Mouse (Mus musculus) forebrain, embryonic 15.5 days (tissue): ENCODE measurements at regions not wholly inside any gene's neighbourhood (a gene's known extent, or its start where the extent isn't known, plus 50 kb on each side); places are given as distances from the start of the nearest gene placed in this dataset.

Source experiments
- ATAC-seq: fragments of 200-750 bp; cut with Nextera tagmentation; replicated peaks from 2 replicates; pipeline ENCODE4 v1.8.0; 2017; ENCODE audit warnings: mild to moderate bottlenecking, moderate TSS enrichment, moderate library complexity
- H3K27ac ChIP-seq: fragments of 300-500 bp; sonication (generic); replicated peaks from 2 replicates; pipeline ENCODE4 v1.5.1; 2015; ENCODE audit warnings: mild to moderate bottlenecking, inconsistent platforms
- H3K27me3 ChIP-seq: fragments of 300-500 bp; sonication (generic); 2 replicates; pipeline ENCODE4 v1.6.1; 2015; ENCODE audit warnings: inconsistent platforms
- H3K36me3 ChIP-seq: fragments of 300-500 bp; sonication (generic); 2 replicates; pipeline ENCODE4 v1.6.1; 2015; ENCODE audit warnings: mild to moderate bottlenecking, inconsistent platforms
- H3K4me1 ChIP-seq: fragments of 300-500 bp; sonication (generic); 2 replicates; pipeline ENCODE4 v1.6.1; 2015; ENCODE audit warnings: inconsistent platforms
- H3K4me2 ChIP-seq: fragments of 300-500 bp; sonication (generic); replicated peaks from 2 replicates; pipeline ENCODE4 v1.6.1; 2015; ENCODE audit warnings: mild to moderate bottlenecking, inconsistent platforms
- H3K4me3 ChIP-seq: fragments of 300-500 bp; sonication (generic); 2 replicates; pipeline ENCODE4 v1.5.1; 2015; ENCODE audit warnings: mild to moderate bottlenecking, inconsistent platforms
- H3K9ac ChIP-seq: fragments of 300-500 bp; sonication (generic); replicated peaks from 2 replicates; pipeline ENCODE4 v1.6.1; 2015; ENCODE audit warnings: mild to moderate bottlenecking, inconsistent platforms
- H3K9me3 ChIP-seq: fragments of 300-500 bp; sonication (generic); 2 replicates; pipeline ENCODE4 v1.6.1; 2016; ENCODE audit warnings: inconsistent platforms
- WGBS: fragments of 180-500 bp; shearing (Covaris S2); methylation state at CpG from one replicate; pipeline ENCODE4 v1.1.7; 2015; ENCODE audit warnings: mixed read lengths; 5-methylcytosine and 5-hydroxymethylcytosine counted together

GRCm38 (mm10) chr15:36399355-36400012, 608.1 kb downstream of the Zfp706 start:
- Histone ChIP-seq H3K27ac (no peak overlapping the region), H3K36me3 (no peaks in the 10 kb centered on the region), H3K4me2 (no peak overlapping the region), H3K4me1 (peaks cover 23% of the 10 kb centered on the region), H3K4me3 (no peak overlapping the region), H3K9ac (no peak overlapping the region), H3K27me3 (no peaks in the 10 kb centered on the region), H3K9me3 (no peaks in the 10 kb centered on the region)
- ATAC-seq, result no peak
- 32% methylated on average over 7 of the region's 7 CpGs for WGBS

DNA sequence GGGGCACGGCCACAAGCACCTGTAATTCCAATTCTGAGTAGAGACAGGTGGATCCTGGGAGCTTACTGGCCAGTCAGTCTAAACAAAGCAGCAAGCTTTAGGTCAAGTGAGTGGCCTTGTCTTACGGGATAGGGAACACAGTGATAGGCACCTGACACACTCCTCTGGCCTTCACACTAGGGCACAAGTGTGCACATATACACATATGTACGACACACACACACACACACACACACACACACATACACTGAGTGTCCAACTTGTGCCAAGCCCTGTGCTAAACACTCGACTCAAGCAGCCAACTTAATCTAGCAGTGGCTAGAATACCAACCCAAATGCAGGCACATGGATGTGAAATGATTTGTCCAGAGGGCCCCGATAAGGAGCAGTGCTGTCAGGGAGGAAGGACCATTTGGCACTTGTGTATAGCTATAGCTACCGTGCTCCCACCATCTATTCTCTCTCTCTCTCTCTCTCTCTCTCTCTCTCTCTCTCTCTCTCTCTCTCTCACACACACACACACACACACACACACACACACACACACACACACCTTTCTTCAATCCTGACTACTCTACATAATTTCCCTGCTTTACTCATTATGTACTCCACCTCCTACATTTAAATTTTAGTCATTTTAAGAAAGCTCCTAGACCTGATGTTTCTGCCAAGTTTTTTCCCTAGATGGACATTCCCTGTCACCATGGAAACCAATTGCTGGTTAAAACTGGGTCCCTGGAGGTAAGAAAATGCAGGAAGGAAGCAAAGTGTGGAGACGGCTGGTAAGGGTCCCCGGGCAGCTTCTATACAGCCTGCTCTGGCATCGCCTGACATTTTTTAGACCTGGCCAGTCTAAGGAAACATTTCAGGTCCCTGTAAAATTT, 609.2 kb downstream of the Zfp706 start:
- Histone ChIP-seq H3K9ac (no peak overlapping the region), H3K36me3 (no peaks in the 10 kb centered on the region), H3K27me3 (no peaks in the 10 kb centered on the region), H3K4me2 (no peak overlapping the region), H3K9me3 (no peaks in the 10 kb centered on the region), H3K4me3 (no peak overlapping the region), H3K27ac (no peak overlapping the region), H3K4me1 (peaks cover 23% of the 10 kb centered on the region)
- ATAC-seq, result peak; percentile 58
- WGBS, result 56% methylated on average over 9 of the region's 9 CpGs

DNA sequence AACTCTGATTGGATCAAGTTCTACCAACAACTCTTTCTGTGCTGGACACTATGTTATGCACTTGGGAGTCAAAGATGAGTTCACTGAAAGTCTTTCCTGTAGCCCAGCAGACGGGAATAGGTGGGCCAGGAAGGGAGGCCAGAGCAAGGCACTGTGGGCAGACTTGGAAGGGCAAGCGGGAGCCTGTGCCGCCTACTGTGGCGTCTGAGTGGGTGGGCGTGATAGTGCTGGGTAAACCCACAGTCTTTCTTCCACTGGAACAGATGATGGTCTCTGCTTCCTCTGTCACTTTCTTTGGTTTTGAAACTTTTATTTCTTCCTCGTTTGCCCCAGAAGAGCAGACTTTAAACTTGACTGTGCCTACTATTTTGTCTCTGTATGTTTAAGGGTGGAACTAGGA, 610.8 kb downstream of the Zfp706 start:
- H3K4me2 ChIP-seq, result no peak overlapping the region
- H3K27ac ChIP-seq, result no peak overlapping the region
- H3K9ac ChIP-seq, result no peak overlapping the region
- WGBS, result 91% methylated on average over 6 of the region's 6 CpGs
- H3K4me3 ChIP-seq, result no peak overlapping the region
- peaks cover 23% of the 10 kb centered on the region for H3K4me1 ChIP-seq
- no peaks in the 10 kb centered on the region for H3K27me3 ChIP-seq
- H3K9me3 ChIP-seq, result no peaks in the 10 kb centered on the region
- no peaks in the 10 kb centered on the region for H3K36me3 ChIP-seq
- no peak for ATAC-seq

GRCm38 (mm10) chr15:36396245-36396644, 611.3 kb downstream of the Zfp706 start:
- Histone ChIP-seq H3K4me3 (no peak overlapping the region), H3K4me1 (peaks cover 23% of the 10 kb centered on the region), H3K36me3 (no peaks in the 10 kb centered on the region), H3K9ac (no peak overlapping the region), H3K27me3 (no peaks in the 10 kb centered on the region), H3K4me2 (no peak overlapping the region), H3K9me3 (no peaks in the 10 kb centered on the region), H3K27ac (no peak overlapping the region)
- ATAC-seq, result no peak
- WGBS, result 55% methylated on average over 2 of the region's 2 CpGs

GRCm38 (mm10) chr15:36395672-36396050, 611.9 kb downstream of the Zfp706 start:
- H3K4me3 ChIP-seq, result no peak overlapping the region
- H3K9ac ChIP-seq, result no peak overlapping the region
- no peaks in the 10 kb centered on the region for H3K9me3 ChIP-seq
- H3K4me2 ChIP-seq, result no peak overlapping the region
- no peak for ATAC-seq
- H3K36me3 ChIP-seq, result no peaks in the 10 kb centered on the region
- no peak overlapping the region for H3K27ac ChIP-seq
- 68% methylated on average over 4 of the region's 4 CpGs for WGBS
- peaks cover 22% of the 10 kb centered on the region for H3K4me1 ChIP-seq
- no peaks in the 10 kb centered on the region for H3K27me3 ChIP-seq

GRCm38 (mm10) chr15:36394914-36395671, 612.5 kb downstream of the Zfp706 start:
- Histone ChIP-seq H3K4me3 (no peak overlapping the region), H3K9ac (no peak overlapping the region), H3K4me1 (peaks cover 16% of the 10 kb centered on the region), H3K4me2 (no peak overlapping the region), H3K27ac (no peak overlapping the region), H3K36me3 (no peaks in the 10 kb centered on the region), H3K27me3 (no peaks in the 10 kb centered on the region), H3K9me3 (no peaks in the 10 kb centered on the region)
- 83% methylated on average over 8 of the region's 8 CpGs for WGBS
- no peak for ATAC-seq

- 83% methylated on average over 4 of the region's 4 CpGs for WGBS
- H3K4me2 ChIP-seq, result no peak overlapping the region
- no peak overlapping the region for H3K9ac ChIP-seq
- no peaks in the 10 kb centered on the region for H3K4me1 ChIP-seq
- ATAC-seq, result no peak
- no peak overlapping the region for H3K27ac ChIP-seq
- no peak overlapping the region for H3K4me3 ChIP-seq
- no peaks in the 10 kb centered on the region for H3K9me3 ChIP-seq
- no peaks in the 10 kb centered on the region for H3K27me3 ChIP-seq
- no peaks in the 10 kb centered on the region for H3K36me3 ChIP-seq
Observed at GRCm38 (mm10) chr15:36389775-36390174, 617.8 kb downstream of the Zfp706 start.

GRCm38 (mm10) chr15:36381228-36381671, 626.3 kb downstream of the Zfp706 start:
- ATAC-seq, result no peak
- no peaks in the 10 kb centered on the region for H3K9me3 ChIP-seq
- no peak overlapping the region for H3K9ac ChIP-seq
- no peaks in the 10 kb centered on the region for H3K27me3 ChIP-seq
- no peaks in the 10 kb centered on the region; the same call in 1 of the 2 replicates for H3K4me1 ChIP-seq
- H3K4me3 ChIP-seq, result peak overlapping the region; percentile 8; the same call in 1 of the 2 replicates
- peak overlapping the region; percentile 25 for H3K4me2 ChIP-seq
- no peak overlapping the region for H3K27ac ChIP-seq
- H3K36me3 ChIP-seq, result no peaks in the 10 kb centered on the region
- 10% methylated on average over 8 of the region's 8 CpGs for WGBS

DNA sequence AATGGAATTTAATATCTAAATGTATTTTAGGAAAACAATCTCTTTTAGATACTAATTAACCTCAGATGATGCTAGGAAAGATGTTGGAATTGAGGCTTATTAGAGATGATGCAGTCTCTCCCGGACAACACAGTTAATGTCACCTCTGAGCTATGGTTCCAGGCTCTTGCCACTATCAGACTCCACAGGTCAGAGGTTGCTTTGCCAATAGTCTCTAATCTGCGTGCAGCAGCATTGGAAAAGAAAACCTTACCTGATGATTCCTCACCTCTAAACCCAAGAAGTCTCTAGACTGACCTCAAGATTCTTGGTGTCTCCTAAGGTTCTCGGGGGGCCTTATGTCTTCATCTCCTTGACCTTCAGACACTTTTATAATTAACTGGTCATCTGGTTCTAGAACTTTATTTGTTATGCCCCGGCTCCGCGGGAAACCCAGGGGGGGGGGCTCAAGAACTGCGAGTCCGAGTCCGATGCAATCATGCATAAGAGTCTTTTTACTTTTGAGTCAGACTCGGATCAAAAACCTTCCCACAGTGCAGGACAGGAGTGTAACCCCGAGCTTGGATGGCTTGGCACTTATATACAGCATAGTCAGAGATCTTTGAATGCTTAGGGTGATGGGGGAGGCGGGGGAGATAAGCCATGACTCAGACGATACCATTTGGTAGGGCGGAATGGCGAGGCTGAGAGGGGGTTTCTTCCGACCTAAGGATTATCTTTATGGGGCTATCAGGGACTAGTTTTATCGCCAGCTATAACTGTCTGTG, 626.9 kb downstream of the Zfp706 start:
- H3K4me3 ChIP-seq, result peak overlapping the region; percentile 8; the same call in 1 of the 2 replicates
- ATAC-seq, result no peak
- no peaks in the 10 kb centered on the region for H3K36me3 ChIP-seq
- no peaks in the 10 kb centered on the region; the same call in 1 of the 2 replicates for H3K4me1 ChIP-seq
- no peaks in the 10 kb centered on the region for H3K9me3 ChIP-seq
- no peak overlapping the region for H3K9ac ChIP-seq
- H3K27me3 ChIP-seq, result no peaks in the 10 kb centered on the region
- H3K27ac ChIP-seq, result no peak overlapping the region
- 8% methylated on average over 17 of the region's 17 CpGs for WGBS
- H3K4me2 ChIP-seq, result peak overlapping the region; percentile 25

GRCm38 (mm10) chr15:36378640-36379039, 628.9 kb downstream of the Zfp706 start:
- no peak overlapping the region for H3K27ac ChIP-seq
- no peak for ATAC-seq

DNA sequence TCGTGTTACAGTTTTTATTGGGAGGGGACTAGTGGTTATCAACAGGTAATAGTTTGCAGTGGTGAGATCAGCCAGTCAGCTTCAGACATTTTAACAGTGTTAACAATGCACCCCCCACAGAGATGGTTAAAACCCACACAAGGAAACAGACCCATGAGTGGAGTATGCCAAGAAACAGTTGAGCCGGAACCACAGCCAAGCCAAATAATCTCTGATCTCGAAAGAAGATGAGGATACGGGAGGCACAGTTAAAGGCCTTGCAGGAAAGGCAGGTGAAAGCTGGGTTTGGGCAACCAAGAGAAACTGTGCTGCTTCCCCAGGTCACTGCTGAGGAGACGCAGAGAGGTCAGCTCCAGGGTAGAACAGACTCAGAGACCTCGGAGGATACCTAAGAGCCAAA, 631.0 kb downstream of the Zfp706 start:
- H3K27me3 ChIP-seq, result 0 out of 2 replicates have a peak, but pooled peaks cover 3% of the 10 kb centered on the region
- H3K27ac ChIP-seq, result no peak overlapping the region
- no peaks in the 10 kb centered on the region for H3K9me3 ChIP-seq
- 68% methylated on average over 6 of the region's 6 CpGs for WGBS
- ATAC-seq, result no peak
- H3K4me1 ChIP-seq, result peaks cover 18% of the 10 kb centered on the region
- H3K4me3 ChIP-seq, result no peak overlapping the region
- H3K9ac ChIP-seq, result no peak overlapping the region
- no peak overlapping the region for H3K4me2 ChIP-seq
- H3K36me3 ChIP-seq, result no peaks in the 10 kb centered on the region

More at GRCm38 (mm10) chr15:36378640-36379039, 628.9 kb downstream of the Zfp706 start:
- peaks cover 18% of the 10 kb centered on the region for H3K4me1 ChIP-seq
- H3K36me3 ChIP-seq, result no peaks in the 10 kb centered on the region
- H3K9ac ChIP-seq, result no peak overlapping the region
- 0 out of 2 replicates have a peak, but pooled peaks cover 3% of the 10 kb centered on the region for H3K27me3 ChIP-seq
- no peak overlapping the region for H3K4me2 ChIP-seq
- no peaks in the 10 kb centered on the region for H3K9me3 ChIP-seq
- H3K4me3 ChIP-seq, result no peak overlapping the region
- 84% methylated on average over 4 of the region's 4 CpGs for WGBS
